Comparison of ENCODE assay signal across 28 mouse cellular contexts in genomic region chr10:10424383-10424782, GRCm38 (mm10). TPM values are rescaled to one million over a fixed set of nuclear protein-coding genes. Genes with fewer than 3 reads are reported as not detected.
"Had no signal": no experiment of that assay in that cellular context is flagged by ENCODE, and none has a peak within 500 bp of the region (broad histone marks: within the 10 kb centered on the region; RNA-seq: fewer than 3 reads in every experiment).

No protein-coding gene starts in this region.

- DNase-seq: gastrocnemius, adult 2 months; gastrocnemius, postnatal 10 days; gastrocnemius, postnatal 25 days; heart, adult 11 months; heart, adult 2 months; heart, postnatal 14 days; heart, postnatal 36 days; kidney, adult 11 months; kidney, adult 2 months; kidney, adult 9 months; kidney, postnatal 14 days; kidney, postnatal 36 days; layer of hippocampus, adult 9-11 months; layer of hippocampus, postnatal 36 days; liver had no signal

- ATAC-seq: hindbrain, postnatal 0 days; intestine, embryonic 16.5 days; liver, embryonic 12.5 days had no signal

- H3K27me3 ChIP-seq: heart, embryonic 13.5 days; heart, embryonic 15.5 days; hindbrain, embryonic 13.5 days; hindbrain, embryonic 15.5 days; kidney, embryonic 15.5 days; limb, embryonic 12.5 days; liver, embryonic 12.5 days had no signal

- H3K9me3 ChIP-seq: heart, embryonic 13.5 days; heart, embryonic 15.5 days; hindbrain, embryonic 13.5 days; hindbrain, embryonic 15.5 days; kidney, embryonic 15.5 days; limb, embryonic 10.5 days; limb, embryonic 12.5 days; liver, embryonic 12.5 days had no signal

- H3K4me1 ChIP-seq: heart, embryonic 13.5 days; heart, embryonic 15.5 days; hindbrain, embryonic 13.5 days; hindbrain, embryonic 15.5 days; kidney, embryonic 15.5 days; limb, embryonic 10.5 days; limb, embryonic 12.5 days; liver, embryonic 12.5 days had no signal

- H3K4me3 ChIP-seq: gastrocnemius, adult 2 months; heart, adult 2 months; heart, embryonic 13.5 days; heart, embryonic 15.5 days; hindbrain, embryonic 13.5 days; hindbrain, embryonic 15.5 days; kidney, embryonic 15.5 days; limb, embryonic 10.5 days; limb, embryonic 12.5 days; liver, embryonic 12.5 days had no signal

- H3K36me3 ChIP-seq: heart, embryonic 13.5 days; heart, embryonic 15.5 days; hindbrain, embryonic 13.5 days; hindbrain, embryonic 15.5 days; kidney, embryonic 15.5 days; limb, embryonic 10.5 days; limb, embryonic 12.5 days; liver, embryonic 12.5 days had no signal

- H3K27ac ChIP-seq: gastrocnemius, adult 2 months; heart, adult 2 months; heart, embryonic 13.5 days; heart, embryonic 15.5 days; hindbrain, embryonic 13.5 days; hindbrain, embryonic 15.5 days; hindbrain, postnatal 0 days; kidney, embryonic 15.5 days; kidney, postnatal 0 days; limb, embryonic 10.5 days; limb, embryonic 12.5 days; liver, embryonic 12.5 days; liver, embryonic 14.5 days had no signal

RNA-seq across cellular contexts. Expression of gene Adgb, which starts 47.7 kb away (rescaled TPM):
- total RNA-seq: gastrocnemius, adult 2 months; gastrocnemius, postnatal 25 days; hematopoietic stem cell, adult 5-6 weeks had no signal
